Mouse (Mus musculus): ENCODE data around the gene Spaca7. TPM values are rescaled to one million over a fixed set of nuclear protein-coding genes. Genes with fewer than 3 reads are reported as not detected.

Spaca7 gene
- total and polyA plus RNA-seq, 2 experiments from 2014 or later = not detected

GRCm38 (mm10) chr8:12648951-12649350 lies 76.1 kb downstream of the Spaca7 start:
- H3K4me2 ChIP-seq (ENCODE audit: low read depth, low read length) = no peak overlapping the region
- H3K27ac ChIP-seq = no peak overlapping the region
- ATAC-seq (no peak), DNase-seq (ENCODE audit: low spot score) (no peak)
- H3K9ac ChIP-seq (replicated peaks; ENCODE audit: low read length) = no peak overlapping the region
- 93% methylated on average over 4 of the region's 4 CpGs for WGBS
- no peaks in the 10 kb centered on the region for H3K9me3 ChIP-seq (ENCODE audit: low read length)
- TF ChIP-seq CTCF (IDR thresholded peaks at IDR 0.05; ENCODE audit: low read depth) = no peak
- H3K36me3 ChIP-seq (ENCODE audit: insufficient read depth, low read length) = peaks cover 48% of the 10 kb centered on the region
- no peaks in the 10 kb centered on the region for H3K4me1 ChIP-seq (ENCODE audit: insufficient read depth, low read length)
- H3K4me3 ChIP-seq (ENCODE audit: low read length) = no peak overlapping the region
- no peaks in the 10 kb centered on the region for H3K27me3 ChIP-seq (ENCODE audit: insufficient read depth, low read length)

Other genes with a start within 250 kb of the Spaca7 start
- 23.1 and 25.1 TPM in 2 replicates for gene Sox1, start 177.7 kb upstream of the Spaca7 start, total RNA-seq (2014; rRNA removed)
- gene Sox1, start 177.7 kb upstream of the Spaca7 start, polyA plus RNA-seq (2015; fragmentation: Nextera tagmentation; extraction: Ambion mirVana) = 2.5 and 2.7 TPM in 2 replicates
- gene Tubgcp3, start 99.2 kb downstream of the Spaca7 start, total RNA-seq (2014; rRNA removed) = 40.0 and 99.7 TPM in 2 replicates
- 24.9 and 26.4 TPM in 2 replicates for gene Tubgcp3, start 99.2 kb downstream of the Spaca7 start, polyA plus RNA-seq (2015; fragmentation: Nextera tagmentation; extraction: Ambion mirVana)
- gene Atp11a, start 184.0 kb downstream of the Spaca7 start, total RNA-seq (2014; rRNA removed) = 35.2 and 48.8 TPM in 2 replicates
- gene Atp11a, start 184.0 kb downstream of the Spaca7 start, polyA plus RNA-seq (2015; fragmentation: Nextera tagmentation; extraction: Ambion mirVana) = 12.5 and 12.9 TPM in 2 replicates